Comparison of ENCODE assay signal across 8 mouse cellular contexts in the genomic region with DNA sequence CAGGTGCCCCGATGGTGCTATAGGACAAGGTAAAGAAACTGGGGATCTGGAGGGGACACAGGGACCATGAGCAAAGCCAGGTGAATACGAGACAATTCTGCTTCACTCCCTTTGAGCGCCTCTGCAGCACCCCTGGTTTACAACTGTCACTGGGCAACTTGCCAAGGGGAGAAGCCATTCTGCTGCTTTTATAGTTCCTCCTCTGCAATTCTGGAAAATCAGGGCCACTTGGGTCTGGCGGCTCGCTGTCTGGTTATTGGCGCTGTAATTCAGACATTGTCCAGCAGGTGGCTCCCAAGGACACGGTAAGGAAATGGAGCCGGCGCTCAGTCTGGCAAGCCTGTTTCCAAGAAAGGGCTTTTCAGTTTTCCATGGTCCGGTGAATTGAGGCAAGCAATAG. TPM values are rescaled to one million over a fixed set of nuclear protein-coding genes. Genes with fewer than 3 reads are reported as not detected.
A peak's percentile ranks its signal among the peaks of the same experiment; 100 is the strongest.
DNase-seq lines count a peak whose midpoint lies in the region; ATAC-seq and TF ChIP-seq lines count a peak whose summit lies in the region.
"Had no signal": no experiment of that assay in that cellular context is flagged by ENCODE, and none has a peak within 500 bp of the region (broad histone marks: within the 10 kb centered on the region; RNA-seq: fewer than 3 reads in every experiment).

No protein-coding gene starts in this region.

- peak; percentile 92 for DNase-seq in MEL (ENCODE audit: low read depth, low spot score)
- peak; percentile 92 for DNase-seq in forebrain, embryonic 14.5 days (ENCODE audit: low spot score)
- DNase-seq in hindbrain, postnatal 0 days (ENCODE audit: low spot score): peak; percentile 95
- DNase-seq in left cerebral cortex, adult 8-10 months (ENCODE audit: low spot score in 2 of 2): peak; percentile 63 to 93
- peak; percentile 95 for DNase-seq in midbrain, embryonic 14.5 days
- peak; percentile 64 to 73 for DNase-seq in spleen, postnatal 36 days (ENCODE audit: low spot score in 2 of 2)

- peak; percentile 90 to 98 (median 91) for TF ChIP-seq CTCF in MEL (IDR thresholded peaks at IDR 0.05 in 2 of 3, conservative IDR thresholded peaks at IDR 0.05 in 1 of 3; ENCODE audit: control insufficient read depth in 1 of 3, insufficient read depth in 1 of 3, low read depth in 2 of 3, low read length in 3 of 3, poor library complexity in 1 of 3, severe bottlenecking in 1 of 3)
- peak; percentile 84 for TF ChIP-seq CTCF in bone marrow, adult 2 months (IDR thresholded peaks at IDR 0.05; ENCODE audit: control insufficient read depth, insufficient read depth, low read length)
- TF ChIP-seq CTCF in hindbrain, postnatal 0 days (IDR thresholded peaks at IDR 0.05; ENCODE audit: low read depth): peak; percentile 97

- no peak overlapping the region for H3K27ac ChIP-seq in MEL (ENCODE audit: control insufficient read depth, low read depth, low read length)
- no peak overlapping the region for H3K27ac ChIP-seq in bone marrow, adult 2 months (ENCODE audit: control insufficient read depth, insufficient read depth, low read depth, low read length, poor library complexity)
- H3K27ac ChIP-seq in forebrain, embryonic 14.5 days (ENCODE audit: low read depth, low read length): no peak overlapping the region
- H3K27ac ChIP-seq in hindbrain, postnatal 0 days: no peak overlapping the region
- H3K27ac ChIP-seq in midbrain, embryonic 14.5 days (replicated peaks; ENCODE audit: low read depth, low read length): no peak overlapping the region

- 8% methylated on average over 10 of the region's 10 CpGs for WGBS in bone marrow, adult 2 months
- WGBS in forebrain, embryonic 14.5 days: 11% methylated on average over 10 of the region's 10 CpGs
- WGBS in hindbrain, postnatal 0 days: 10% methylated on average over 10 of the region's 10 CpGs
- 16% methylated on average over 10 of the region's 10 CpGs for WGBS in midbrain, embryonic 14.5 days

- no peak overlapping the region for H3K9ac ChIP-seq in MEL (ENCODE audit: control insufficient read depth, low read depth, low read length, poor library complexity, severe bottlenecking)
- H3K9ac ChIP-seq in forebrain, embryonic 14.5 days (ENCODE audit: low read length): no peak overlapping the region
- no peak overlapping the region for H3K9ac ChIP-seq in hindbrain, postnatal 0 days (replicated peaks; ENCODE audit: low read length)
- H3K9ac ChIP-seq in midbrain, embryonic 14.5 days (replicated peaks; ENCODE audit: low read length): no peak overlapping the region

- no peaks in the 10 kb centered on the region for H3K79me2 ChIP-seq in MEL (ENCODE audit: control insufficient read depth, insufficient read depth, low read length, poor library complexity)

- H3K4me2 ChIP-seq in forebrain, embryonic 14.5 days (ENCODE audit: low read length): no peak overlapping the region
- H3K4me2 ChIP-seq in hindbrain, postnatal 0 days (ENCODE audit: low read depth, low read length): no peak overlapping the region
- H3K4me2 ChIP-seq in midbrain, embryonic 14.5 days (ENCODE audit: low read length): no peak overlapping the region

- peak in 1 of 2 experiments; percentile 44; a peak in 1 of 4 replicates for TF ChIP-seq EP300 in MEL (IDR thresholded peaks at IDR 0.05; ENCODE audit: low read depth in 1 of 2, low read length in 2 of 2)

- peak; percentile 94 for TF ChIP-seq RAD21 in MEL (IDR thresholded peaks at IDR 0.05; ENCODE audit: low read depth, low read length)

- H3K4me1 ChIP-seq in MEL (ENCODE audit: control insufficient read depth in 1 of 2, insufficient read depth in 2 of 2, low read length in 2 of 2): peaks cover 2 to 11% of the 10 kb centered on the region in 2 experiments; a peak in 3 of 4 replicates
- H3K4me1 ChIP-seq in bone marrow, adult 2 months (ENCODE audit: control insufficient read depth, insufficient read depth, low read length): peaks cover 2% of the 10 kb centered on the region; the same call in 1 of the 2 replicates
- peaks cover 10% of the 10 kb centered on the region for H3K4me1 ChIP-seq in forebrain, embryonic 14.5 days (ENCODE audit: control insufficient read depth, insufficient read depth, low read length)
- H3K4me1 ChIP-seq in hindbrain, postnatal 0 days (ENCODE audit: insufficient read depth, low read length): no peaks in the 10 kb centered on the region; the same call in 1 of the 2 replicates
- H3K4me1 ChIP-seq in midbrain, embryonic 14.5 days (ENCODE audit: control insufficient read depth, insufficient read depth, low read length): peaks cover 16% of the 10 kb centered on the region; the same call in 1 of the 2 replicates

- peaks cover 0 to 8% of the 10 kb centered on the region in 2 experiments; a peak in 2 of 4 replicates for H3K36me3 ChIP-seq in MEL (ENCODE audit: control insufficient read depth in 1 of 2, insufficient read depth in 2 of 2, low read length in 2 of 2)
- H3K36me3 ChIP-seq in forebrain, embryonic 14.5 days (ENCODE audit: control insufficient read depth, insufficient read depth, low read length): no peaks in the 10 kb centered on the region
- H3K36me3 ChIP-seq in hindbrain, postnatal 0 days (ENCODE audit: insufficient read depth, low read length): no peaks in the 10 kb centered on the region
- no peaks in the 10 kb centered on the region for H3K36me3 ChIP-seq in midbrain, embryonic 14.5 days (ENCODE audit: control insufficient read depth, insufficient read depth, low read length)

- peak; percentile 26; the same call in 1 of the 2 replicates for ATAC-seq in forebrain, embryonic 14.5 days
- ATAC-seq in hindbrain, postnatal 0 days: no peak
- no peak for ATAC-seq in midbrain, embryonic 14.5 days (ENCODE audit: low FRiP score, low TSS enrichment)

- TF ChIP-seq POLR2A in MEL (IDR thresholded peaks at IDR 0.05; ENCODE audit: control insufficient read depth in 1 of 2, insufficient read depth in 1 of 2, low read depth in 1 of 2, low read length in 2 of 2, poor library complexity in 1 of 2): no peak
- no peak for TF ChIP-seq POLR2A in bone marrow, adult 2 months (IDR thresholded peaks at IDR 0.05; ENCODE audit: borderline replicate concordance, control insufficient read depth, low read depth, low read length)

- no peaks in the 10 kb centered on the region for H3K9me3 ChIP-seq in MEL (replicated peaks; ENCODE audit: insufficient read depth, low read length)
- H3K9me3 ChIP-seq in forebrain, embryonic 14.5 days (replicated peaks; ENCODE audit: control insufficient read depth, low read length): no peaks in the 10 kb centered on the region
- no peaks in the 10 kb centered on the region for H3K9me3 ChIP-seq in hindbrain, postnatal 0 days (ENCODE audit: low read length)
- H3K9me3 ChIP-seq in midbrain, embryonic 14.5 days (ENCODE audit: control insufficient read depth, low read length): no peaks in the 10 kb centered on the region

- peaks cover 11 to 14% of the 10 kb centered on the region in 2 experiments for H3K27me3 ChIP-seq in MEL (ENCODE audit: control insufficient read depth in 1 of 2, insufficient read depth in 2 of 2, low read length in 2 of 2)
- H3K27me3 ChIP-seq in forebrain, embryonic 14.5 days (replicated peaks; ENCODE audit: control insufficient read depth, insufficient read depth, low read length): peaks cover 50% of the 10 kb centered on the region
- H3K27me3 ChIP-seq in hindbrain, postnatal 0 days (ENCODE audit: insufficient read depth, low read length): peaks cover 20% of the 10 kb centered on the region
- peaks cover 50% of the 10 kb centered on the region for H3K27me3 ChIP-seq in midbrain, embryonic 14.5 days (ENCODE audit: control insufficient read depth, insufficient read depth, low read length)

- peak overlapping the region in 1 of 2 experiments; percentile 7; a peak in 1 of 4 replicates for H3K4me3 ChIP-seq in MEL (ENCODE audit: control insufficient read depth in 1 of 2, insufficient read depth in 1 of 2, low read depth in 2 of 2, low read length in 2 of 2)
- no peak overlapping the region for H3K4me3 ChIP-seq in bone marrow, adult 2 months (replicated peaks; ENCODE audit: control insufficient read depth, low read depth, low read length)
- no peak overlapping the region for H3K4me3 ChIP-seq in forebrain, embryonic 14.5 days (ENCODE audit: low read depth, low read length)
- H3K4me3 ChIP-seq in hindbrain, postnatal 0 days (ENCODE audit: low read length): no peak overlapping the region
- H3K4me3 ChIP-seq in midbrain, embryonic 14.5 days (replicated peaks; ENCODE audit: low read depth, low read length): no peak overlapping the region
- H3K4me3 ChIP-seq: myocyte had no signal

TF ChIP-seq in MEL, 35 proteins besides CTCF, POLR2A, EP300 and RAD21 (continues in another document):
- TF ChIP-seq RCOR1 (IDR thresholded peaks at IDR 0.05; ENCODE audit: low read depth, low read length) (peak; percentile 63; the same call in 1 of the 2 replicates), MYB (IDR thresholded peaks at IDR 0.05; ENCODE audit: low read depth, low read length) (peak; percentile 37; the same call in 1 of the 2 replicates), ZC3H11A (IDR thresholded peaks at IDR 0.05; ENCODE audit: low read depth, low read length) (peak; percentile 81), ELF1 (IDR thresholded peaks at IDR 0.05; ENCODE audit: low read depth, low read length) (no peak), ZNF384 (IDR thresholded peaks at IDR 0.05; ENCODE audit: low read depth, low read length) (no peak)

RNA-seq across cellular contexts. Expression of a gene that starts 26.5 kb away (rescaled TPM):
- 6.9 and 7.8 TPM in 2 replicates for total RNA-seq in MEL (2012; rRNA removed)
- 10 to 100 TPM in 1 of 2 experiments, not detected in 1; 10.8 TPM for polyA plus RNA-seq in MEL (2012; ENCODE audit: insufficient read depth in 1 of 2, insufficient read length in 2 of 2, low read depth in 1 of 2, low replicate concordance in 2 of 2, missing spikeins in 1 of 2)
- polyA plus RNA-seq in bone marrow, adult 2 months (2011; ENCODE audit: insufficient read depth, insufficient read length, low replicate concordance, missing spikeins): 1.4 and 7.2 TPM in 2 replicates
- polyA plus RNA-seq in forebrain, embryonic 14.5 days (2014; fragmentation: Nextera tagmentation; extraction: Ambion mirVana): 1.5 and 1.8 TPM in 2 replicates
- total RNA-seq in hindbrain, postnatal 0 days (2014; rRNA removed): 15.0 and 16.9 TPM in 2 replicates
- polyA plus RNA-seq in hindbrain, postnatal 0 days (2015; fragmentation: Nextera tagmentation; extraction: Ambion mirVana): 3.0 and 3.4 TPM in 2 replicates
- total RNA-seq in left cerebral cortex, adult 8-10 months (2022): 10 to 100 TPM; 14.7 to 17.8 (median 16.3) TPM
- 1.5 and 1.7 TPM in 2 replicates for polyA plus RNA-seq in midbrain, embryonic 14.5 days (2014; fragmentation: Nextera tagmentation; extraction: Ambion mirVana)

RNA-seq across cellular contexts. Expression of a gene that starts 51.9 kb away (rescaled TPM):
- total RNA-seq in MEL (2012; rRNA removed): 0.19 and 0.20 TPM in 2 replicates
- polyA plus RNA-seq in MEL (2012; ENCODE audit: insufficient read depth in 1 of 2, insufficient read length in 2 of 2, low read depth in 1 of 2, low replicate concordance in 2 of 2, missing spikeins in 1 of 2): under 1 TPM in 1 of 2 experiments, not detected in 1; 0.88 TPM
- 1.6 and 2.0 TPM in 2 replicates for polyA plus RNA-seq in bone marrow, adult 2 months (2011; ENCODE audit: insufficient read depth, insufficient read length, low replicate concordance, missing spikeins)
- 0.05 and 0.06 TPM in 2 replicates for polyA plus RNA-seq in forebrain, embryonic 14.5 days (2014; fragmentation: Nextera tagmentation; extraction: Ambion mirVana)
- total RNA-seq in hindbrain, postnatal 0 days (2014; rRNA removed): 4.9 and 5.4 TPM in 2 replicates
- polyA plus RNA-seq in hindbrain, postnatal 0 days (2015; fragmentation: Nextera tagmentation; extraction: Ambion mirVana): 0.52 and 0.74 TPM in 2 replicates
- 1 to 10 TPM; 1.9 to 3.4 (median 2.4) TPM for total RNA-seq in left cerebral cortex, adult 8-10 months (2022)
- polyA plus RNA-seq in midbrain, embryonic 14.5 days (2014; fragmentation: Nextera tagmentation; extraction: Ambion mirVana): 0.11 and 0.25 TPM in 2 replicates
